Mouse (Mus musculus): ENCODE data around the gene Tmem165.

- TF ChIP-seq POLR2A (IDR thresholded peaks at IDR 0.05; ENCODE audit: control insufficient read depth, extremely low read depth, insufficient read depth, low read length, poor library complexity) (no peak), CTCF (IDR thresholded peaks at IDR 0.05; ENCODE audit: borderline replicate concordance, control insufficient read depth, extremely low read depth, insufficient read depth, low read length, poor library complexity) (no peak)
Observed at GRCm38 (mm10) chr5:76245419-76245818, 61.7 kb downstream of the Tmem165 start.
